Mouse (Mus musculus) splenic B cell, adult 2 months (primary cell): ENCODE results near the gene Pak6.

Experiments
- DNase-seq: peaks from one replicate; pipeline ENCODE4 v3.0.0-alpha.2; 2011; ENCODE audit warnings: low read depth, low spot score
- H3K27me3 ChIP-seq: 2 replicates; pipeline ENCODE4 v1.6.1; 2012; ENCODE audit warnings: mild to moderate bottlenecking, low read length, moderate library complexity, mixed read lengths; ENCODE audit not compliant: control insufficient read depth, poor library complexity, insufficient read depth, severe bottlenecking
- H3K36me3 ChIP-seq: 2 replicates; pipeline ENCODE4 v1.6.1; 2012; ENCODE audit warnings: mild to moderate bottlenecking, low read length, moderate library complexity, mixed read lengths; ENCODE audit not compliant: control insufficient read depth, poor library complexity, insufficient read depth, severe bottlenecking

Pak6 gene

DNA sequence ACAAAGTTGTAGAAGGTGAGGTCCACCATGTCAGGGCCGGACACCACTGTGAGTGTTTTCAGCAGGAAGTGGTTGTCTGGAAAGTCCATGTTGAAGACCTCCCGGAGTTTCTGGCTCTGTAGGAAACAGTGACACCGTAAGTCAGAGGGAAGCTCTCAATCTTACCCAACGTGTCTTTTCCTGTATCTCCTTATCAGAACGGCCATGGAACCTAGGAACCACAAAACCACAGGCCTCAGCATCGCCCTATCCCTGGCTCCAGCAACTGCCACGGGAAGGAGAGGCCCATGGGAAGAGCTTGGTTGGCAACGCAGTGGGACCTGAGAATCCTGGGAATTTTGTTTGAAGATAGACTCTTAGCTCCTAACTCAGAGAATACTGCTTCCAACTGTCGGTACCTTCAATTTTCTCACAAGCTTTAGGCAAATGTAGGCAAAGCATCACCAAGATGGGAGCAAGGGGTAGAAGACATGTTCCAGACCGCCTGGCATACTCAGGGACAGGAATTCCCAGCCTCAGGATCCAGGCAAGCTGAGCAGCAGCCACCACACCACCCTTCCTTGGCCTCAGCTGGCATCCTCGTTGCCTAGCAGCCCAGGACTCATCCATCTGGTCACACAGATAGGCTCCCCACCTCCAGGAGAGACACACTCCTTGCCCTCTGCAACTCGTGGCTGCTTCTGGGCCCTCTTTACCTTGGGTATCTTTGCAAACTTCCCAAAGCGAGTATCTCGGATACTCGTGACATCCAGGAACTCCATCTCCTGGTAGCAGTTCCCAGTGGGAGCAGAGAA lies 60.8 kb downstream of the Pak6 start:
- peaks cover 8% of the 10 kb centered on the region for H3K36me3 ChIP-seq
- DNase-seq: no peak
- no peaks in the 10 kb centered on the region for H3K27me3 ChIP-seq

DNA sequence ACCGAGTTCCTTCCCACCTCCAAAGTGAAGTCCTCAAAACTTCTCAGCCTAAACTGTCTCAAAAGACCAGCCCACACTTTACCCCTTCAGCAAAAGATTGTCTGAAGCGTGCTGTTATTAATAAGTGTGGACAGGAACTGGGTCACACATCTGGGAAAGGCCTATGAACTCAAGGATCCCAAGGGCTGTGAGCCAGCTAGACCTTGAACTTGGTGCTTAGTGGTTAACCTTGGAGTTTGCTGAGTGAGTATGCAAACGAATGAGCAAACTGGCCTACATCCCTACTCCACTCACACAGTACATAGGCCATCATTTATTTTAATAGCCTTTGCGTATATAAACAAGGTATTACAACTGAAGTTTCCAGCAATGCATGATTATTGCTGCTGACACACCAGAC lies 62.4 kb downstream of the Pak6 start:
- no peaks in the 10 kb centered on the region for H3K27me3 ChIP-seq
- DNase-seq: no peak
- peaks cover 7% of the 10 kb centered on the region for H3K36me3 ChIP-seq

DNA sequence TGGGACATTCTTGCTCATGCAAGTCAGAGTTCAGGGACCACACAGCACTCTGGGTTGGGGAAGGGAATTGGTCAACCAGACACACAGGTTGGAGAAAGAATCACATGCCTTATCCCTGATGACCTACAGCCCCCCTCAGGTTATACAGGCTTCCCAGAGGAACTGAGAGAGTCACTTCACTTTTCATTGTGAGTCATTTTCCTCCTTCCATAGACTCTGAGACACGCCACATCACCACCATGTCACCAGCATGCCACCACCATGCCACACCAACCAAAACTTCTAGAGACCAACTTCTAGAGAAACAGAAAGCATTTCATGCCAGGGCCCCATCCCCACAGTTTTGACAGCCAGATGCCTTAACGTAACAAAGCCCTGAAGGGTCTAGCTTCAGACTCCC lies 63.8 kb downstream of the Pak6 start:
- H3K36me3 ChIP-seq: peaks cover 4% of the 10 kb centered on the region
- no peaks in the 10 kb centered on the region for H3K27me3 ChIP-seq
- DNase-seq: no peak

DNA sequence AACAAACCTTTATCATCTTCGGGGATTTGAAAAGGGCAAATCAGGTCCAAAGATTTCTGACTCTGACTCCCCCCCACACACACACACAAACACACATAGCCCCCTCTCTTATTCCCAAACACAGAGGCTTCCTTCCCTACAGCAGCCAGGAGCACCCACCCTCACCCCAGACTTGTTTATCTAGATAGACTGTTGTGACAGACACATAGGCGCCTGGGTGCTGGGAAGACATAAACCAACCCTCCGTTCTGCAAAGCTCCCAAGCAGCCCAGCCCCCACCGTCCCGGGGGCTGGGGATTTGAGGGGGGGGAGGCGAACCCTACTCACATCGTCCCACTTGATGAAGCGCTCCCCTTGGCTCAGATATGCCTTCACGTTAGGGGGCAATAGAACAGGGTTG lies 64.8 kb downstream of the Pak6 start:
- Histone ChIP-seq H3K36me3 (peaks cover under 1% of the 10 kb centered on the region), H3K27me3 (no peaks in the 10 kb centered on the region)
- DNase-seq: no peak

DNA sequence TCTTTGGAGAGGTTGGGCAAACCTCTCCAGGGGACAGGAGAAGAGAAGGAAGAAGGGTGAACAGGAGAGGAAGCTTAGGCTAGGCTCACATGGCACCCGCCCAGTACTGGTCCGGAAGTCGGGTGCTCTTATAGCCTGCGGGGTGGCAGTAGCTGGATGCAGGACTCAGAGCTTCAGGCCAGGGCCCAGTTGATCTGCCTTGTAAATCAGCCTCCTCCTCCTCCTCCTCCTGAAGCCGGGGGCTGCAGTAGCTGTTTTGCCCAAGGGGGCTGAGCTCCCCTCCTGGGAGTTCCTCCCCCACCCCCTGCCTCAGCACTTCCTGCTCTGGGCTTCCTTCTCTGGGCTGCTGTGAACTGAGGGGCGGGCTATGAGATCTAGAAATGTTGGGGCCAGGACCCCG lies 65.2 kb downstream of the Pak6 start, which contains the start of gene Plcb2:
Gene Plcb2 (minus strand): TSS at position 102 of the 400 bp plus-strand sequence.
- Histone ChIP-seq H3K27me3 (no peaks in the 10 kb centered on the region), H3K36me3 (no peaks in the 10 kb centered on the region; the same call in 1 of the 2 replicates)
- DNase-seq: peak; percentile 47

DNA sequence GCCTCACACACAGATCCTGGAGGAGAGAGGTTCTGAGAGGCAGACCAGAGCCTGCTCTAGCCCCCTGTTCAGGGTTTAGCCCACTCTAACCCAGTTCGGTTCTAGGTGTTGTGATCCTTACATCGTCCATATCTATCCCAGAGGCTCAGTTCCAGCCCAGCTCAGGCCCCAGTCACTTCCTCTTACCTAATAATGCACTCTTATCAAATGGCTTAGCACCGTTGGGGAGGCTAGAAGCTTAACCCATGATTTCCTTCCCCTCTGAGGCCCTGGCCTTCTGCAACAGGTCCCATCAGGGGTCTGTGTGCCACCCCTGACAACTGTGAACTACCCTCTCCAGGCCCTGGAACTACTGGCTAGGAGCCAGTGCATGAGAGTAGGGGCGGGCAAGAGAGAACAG lies 66.1 kb downstream of the Pak6 start:
- DNase-seq: peak; percentile 39
- no peaks in the 10 kb centered on the region; the same call in 1 of the 2 replicates for H3K36me3 ChIP-seq
- H3K27me3 ChIP-seq: no peaks in the 10 kb centered on the region

DNA sequence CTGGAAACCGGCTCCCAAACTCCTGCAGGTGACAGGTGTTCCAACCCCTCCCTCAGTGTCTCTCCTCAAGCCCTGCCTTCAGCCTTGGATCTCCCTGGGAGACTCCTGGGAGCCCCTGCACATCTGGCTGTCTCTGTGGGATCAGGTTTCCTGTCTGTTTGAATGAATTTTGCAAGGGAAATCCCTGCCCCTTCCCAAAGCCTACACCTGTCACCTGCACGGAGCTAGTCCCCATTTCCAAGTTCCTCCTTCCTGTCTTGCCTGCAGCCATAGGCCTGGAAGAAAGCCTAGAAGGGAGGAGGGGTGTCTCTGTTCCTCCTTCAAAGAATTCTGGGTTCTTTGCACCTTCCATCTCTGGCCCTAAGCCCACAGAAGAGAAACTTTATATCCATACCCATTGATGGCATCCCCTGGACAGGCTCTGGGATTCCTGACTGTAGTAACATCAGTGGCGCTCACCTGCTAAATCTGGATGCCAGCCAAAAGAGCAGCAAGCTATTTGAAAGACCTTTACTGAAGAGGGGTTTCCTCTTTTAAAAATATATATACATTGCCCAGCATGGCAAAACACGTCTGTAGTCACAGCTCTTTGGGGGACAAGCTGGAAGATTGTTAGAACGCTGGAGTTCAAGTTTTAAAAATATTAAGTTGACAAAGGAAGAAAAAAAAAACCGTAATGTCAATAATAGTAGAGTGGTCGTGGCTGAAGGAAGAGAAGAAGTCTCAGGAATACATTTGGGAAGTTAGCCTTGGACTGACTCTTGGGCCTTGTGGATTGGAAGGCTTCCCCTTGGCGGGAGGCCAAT lies 66.9 kb downstream of the Pak6 start:
- H3K27me3 ChIP-seq: no peaks in the 10 kb centered on the region

DNA sequence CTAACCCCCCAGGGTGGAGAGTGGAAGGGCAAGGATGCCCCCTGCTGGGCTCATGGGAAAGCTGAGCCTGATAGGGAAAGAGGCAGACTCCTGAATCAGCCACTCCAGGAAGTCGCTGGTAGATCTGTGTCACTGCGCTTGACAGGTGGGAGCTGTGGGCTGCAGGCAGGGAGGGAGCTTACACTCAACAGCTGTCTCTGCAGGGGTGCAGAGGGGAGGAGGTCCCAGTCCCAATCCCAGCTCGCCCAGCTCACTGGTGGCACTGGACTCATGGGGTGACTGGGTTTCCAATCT lies 67.5 kb downstream of the Pak6 start:
- Histone ChIP-seq H3K36me3 (no peaks in the 10 kb centered on the region), H3K27me3 (no peaks in the 10 kb centered on the region)
- peak; percentile 74 for DNase-seq

More for the DNA sequence above, 66.9 kb downstream of the Pak6 start:
- no peaks in the 10 kb centered on the region for H3K36me3 ChIP-seq
- no peak for DNase-seq

DNA sequence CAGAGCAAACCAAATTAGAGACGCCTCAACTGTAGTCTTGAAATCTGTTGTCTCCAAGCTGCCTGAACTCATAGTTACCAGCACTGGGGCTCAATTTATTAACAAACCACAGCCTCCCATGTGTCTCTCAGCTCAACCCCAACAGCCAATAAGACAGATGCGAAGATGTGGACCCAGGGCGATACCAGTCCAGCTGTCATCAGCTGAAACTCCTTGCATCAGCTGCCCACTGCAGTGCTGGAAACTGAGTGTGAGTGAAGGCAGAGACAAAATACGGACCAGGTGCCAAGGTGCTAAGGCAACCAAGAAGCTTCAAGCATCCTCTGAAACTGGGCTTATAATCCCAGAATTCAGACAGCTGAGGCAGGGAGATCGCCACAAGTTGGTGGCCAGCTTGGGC lies 68.9 kb downstream of the Pak6 start:
- no peaks in the 10 kb centered on the region for H3K27me3 ChIP-seq
- DNase-seq: no peak
- H3K36me3 ChIP-seq: no peaks in the 10 kb centered on the region

DNA sequence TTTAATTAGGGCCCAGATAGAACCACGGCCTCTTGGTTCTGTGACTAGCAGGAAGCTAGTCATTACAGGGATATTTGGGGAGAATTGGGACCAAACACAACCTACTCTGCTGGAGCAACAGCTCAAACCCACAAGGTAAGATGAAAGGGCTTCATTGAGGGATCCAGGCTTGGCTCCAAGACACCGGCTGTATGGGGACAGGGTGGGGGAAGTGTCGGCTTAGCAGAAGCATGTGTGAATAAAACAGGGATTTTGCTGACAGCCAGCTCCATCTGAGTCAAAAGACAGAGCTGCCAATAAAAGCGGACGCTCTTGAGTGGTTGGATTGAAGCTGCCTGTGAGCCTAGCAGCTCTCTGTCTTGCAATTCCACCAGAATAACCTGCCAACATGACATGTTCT lies 70.2 kb downstream of the Pak6 start:
- no peaks in the 10 kb centered on the region for H3K36me3 ChIP-seq
- no peaks in the 10 kb centered on the region for H3K27me3 ChIP-seq
- no peak for DNase-seq

DNA sequence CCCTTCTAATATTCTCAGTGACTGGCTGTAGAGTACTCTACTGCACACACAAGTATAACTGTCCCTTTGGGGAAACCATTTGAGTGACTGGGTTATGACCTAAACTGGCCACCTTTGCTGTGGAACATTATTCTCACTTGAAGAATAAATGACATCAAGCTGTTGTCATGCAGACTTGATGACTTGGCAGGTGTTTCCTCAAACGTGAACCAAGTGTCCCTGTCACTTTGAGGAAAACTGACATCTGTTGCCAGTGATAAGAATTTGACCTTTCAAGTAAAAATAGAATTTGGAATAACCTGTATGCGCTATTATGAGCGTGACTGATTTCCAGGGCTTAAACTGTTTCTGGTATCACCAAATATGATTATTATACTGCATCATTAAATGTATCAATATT lies 77.2 kb downstream of the Pak6 start:
- Histone ChIP-seq H3K36me3 (no peaks in the 10 kb centered on the region), H3K27me3 (no peaks in the 10 kb centered on the region)
- DNase-seq: no peak

DNA sequence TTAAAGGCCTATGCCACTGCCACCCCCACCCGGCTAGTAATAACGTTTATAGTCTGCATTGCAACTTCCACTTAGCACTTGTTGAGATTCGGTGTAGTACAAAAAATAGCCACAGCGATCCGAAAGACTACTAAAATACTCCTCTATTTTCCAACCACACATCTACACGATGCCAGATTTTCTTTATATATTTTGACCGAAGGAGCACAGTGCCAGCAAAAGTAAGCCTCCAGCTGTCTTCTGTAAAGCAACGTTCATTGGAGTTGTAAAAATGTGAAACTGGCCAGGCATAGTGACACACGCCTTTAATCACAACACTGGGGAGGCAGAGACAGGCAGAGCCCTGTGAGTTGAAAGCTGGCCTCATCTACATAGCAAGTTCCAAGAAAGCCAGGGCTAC lies 78.1 kb downstream of the Pak6 start:
- Histone ChIP-seq H3K27me3 (no peaks in the 10 kb centered on the region), H3K36me3 (no peaks in the 10 kb centered on the region)
- no peak for DNase-seq

DNA sequence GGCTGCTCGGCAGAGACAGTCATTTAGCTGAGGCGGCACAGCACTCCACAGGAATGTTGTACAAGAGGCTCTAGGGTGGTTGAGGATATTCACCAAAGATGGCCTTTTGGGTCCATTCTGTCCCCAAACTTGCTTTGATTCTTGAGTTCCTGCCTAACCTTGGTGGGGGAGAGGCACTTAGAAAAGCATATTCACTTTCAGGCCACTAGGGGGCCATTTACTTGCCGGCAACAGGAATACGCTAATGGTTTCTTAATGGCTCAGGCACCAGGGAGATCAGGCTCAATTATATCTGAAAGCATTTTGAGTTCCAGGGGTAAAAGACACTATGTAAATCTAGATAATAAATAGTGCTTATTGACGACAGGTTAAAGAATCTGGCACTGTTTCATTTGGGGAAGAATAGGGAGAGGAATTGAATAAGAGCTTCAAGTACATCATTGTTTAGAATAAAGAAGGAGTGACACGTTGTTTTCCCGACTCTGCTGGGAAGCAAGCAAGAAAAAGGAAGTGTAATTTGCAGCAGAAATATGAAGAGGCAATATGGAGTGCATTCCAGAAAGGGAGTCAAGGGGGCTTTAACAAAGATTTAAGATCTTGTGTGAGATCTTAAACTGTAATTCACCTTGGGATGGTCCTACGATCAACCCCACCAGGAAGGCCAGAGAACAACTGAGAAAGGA lies 80.3 kb downstream of the Pak6 start:
- Histone ChIP-seq H3K27me3 (no peaks in the 10 kb centered on the region), H3K36me3 (no peaks in the 10 kb centered on the region)
- DNase-seq: peak; percentile 77

DNA sequence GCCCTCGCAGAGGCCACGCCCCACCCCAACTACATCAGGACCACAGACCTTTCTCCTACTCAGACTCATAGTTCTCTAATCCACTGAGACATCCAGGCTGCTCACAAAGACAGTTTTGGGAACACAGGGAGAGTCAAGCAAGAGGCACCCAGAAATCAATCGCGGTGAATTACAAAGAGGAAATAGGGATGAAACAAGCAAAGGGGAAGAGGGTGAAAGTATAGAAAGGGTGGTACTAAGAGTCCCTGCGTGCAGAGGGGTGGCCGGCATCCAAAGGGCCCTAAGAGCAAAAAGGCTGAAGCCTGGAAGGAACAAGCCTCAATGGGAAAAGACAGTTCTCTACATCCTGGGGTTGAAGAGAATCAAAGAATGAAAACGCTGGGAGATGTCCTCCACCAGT lies 81.5 kb downstream of the Pak6 start:
- no peaks in the 10 kb centered on the region for H3K27me3 ChIP-seq
- DNase-seq: no peak
- no peaks in the 10 kb centered on the region for H3K36me3 ChIP-seq
